Mouse (Mus musculus): ENCODE data around the gene Dclk2.

Dclk2 gene

DNA sequence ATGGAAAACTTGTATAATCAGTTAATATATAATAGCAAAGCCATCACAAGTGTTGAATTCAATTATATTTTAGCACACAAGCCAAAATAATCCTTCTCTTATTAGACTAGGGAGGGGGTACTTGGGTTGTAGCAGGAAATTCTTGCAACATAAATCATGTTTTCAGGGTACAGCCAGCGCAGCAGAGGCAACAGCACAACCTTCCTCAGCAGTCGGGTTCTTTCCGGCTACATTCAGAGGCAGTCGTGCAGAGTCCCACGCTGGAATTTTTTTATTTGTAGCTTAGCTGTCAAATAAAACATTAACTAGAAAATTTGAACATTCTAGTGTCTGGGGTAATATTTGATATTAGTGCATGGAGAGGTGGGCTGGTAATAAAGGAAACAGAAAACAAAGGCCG lies 166.5 kb downstream of the Dclk2 start:
- no peak for DNase-seq

DNA sequence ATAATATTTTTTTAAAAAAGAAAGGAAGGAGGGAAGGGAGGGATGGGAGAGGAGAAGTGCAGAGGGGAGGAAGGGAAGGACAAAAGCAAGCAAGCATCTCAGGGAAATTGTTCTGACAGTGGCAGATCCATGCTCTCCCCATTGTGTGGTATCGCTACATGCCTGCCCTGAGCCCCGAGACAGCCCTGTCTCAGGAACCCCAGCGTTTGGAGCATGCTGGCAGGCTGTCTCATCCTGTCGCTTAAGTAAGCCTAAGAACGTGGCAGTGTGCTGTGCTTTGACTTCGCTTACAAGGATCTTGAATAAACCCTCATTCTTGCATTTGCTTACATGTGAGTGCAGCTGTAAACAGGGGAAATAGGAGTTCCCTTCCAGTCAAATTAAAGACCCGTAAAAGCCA lies 170.0 kb downstream of the Dclk2 start:
- no peak for DNase-seq

DNA sequence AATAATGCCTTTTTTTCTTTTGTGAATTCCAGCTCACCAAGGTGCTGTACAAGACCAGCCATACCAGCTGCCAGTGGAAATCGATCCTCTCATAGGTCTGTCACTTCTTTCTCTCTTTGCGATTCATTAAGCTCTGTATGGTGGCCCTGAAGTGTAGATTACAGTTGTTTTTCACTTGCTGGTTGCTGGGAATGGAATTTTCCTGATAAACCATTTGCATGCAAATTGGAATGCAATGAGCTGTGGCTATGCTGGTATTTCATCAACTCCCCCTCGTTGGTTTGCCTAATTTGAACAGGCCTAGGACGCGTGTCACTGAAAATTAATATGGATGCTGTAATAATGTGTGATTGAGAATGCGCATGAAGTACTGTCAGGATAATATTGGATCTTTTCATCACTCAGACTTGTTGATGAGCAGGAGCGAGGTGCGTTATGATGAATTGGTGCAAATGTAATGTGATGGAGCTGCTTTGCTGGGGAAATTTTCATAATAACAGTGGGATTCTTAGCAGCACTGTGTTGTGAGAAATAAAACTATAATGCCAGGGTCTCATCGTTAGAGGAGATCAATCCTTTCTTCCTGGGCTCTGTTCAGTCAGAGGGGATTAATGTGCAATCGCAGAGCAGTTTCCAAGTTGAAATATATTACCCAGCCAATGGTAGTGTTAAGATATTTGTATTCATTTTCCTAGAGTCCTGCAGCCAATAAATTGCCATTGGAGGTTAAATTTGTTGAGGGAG lies 174.7 kb downstream of the Dclk2 start:
- DNase-seq = no peak

DNA sequence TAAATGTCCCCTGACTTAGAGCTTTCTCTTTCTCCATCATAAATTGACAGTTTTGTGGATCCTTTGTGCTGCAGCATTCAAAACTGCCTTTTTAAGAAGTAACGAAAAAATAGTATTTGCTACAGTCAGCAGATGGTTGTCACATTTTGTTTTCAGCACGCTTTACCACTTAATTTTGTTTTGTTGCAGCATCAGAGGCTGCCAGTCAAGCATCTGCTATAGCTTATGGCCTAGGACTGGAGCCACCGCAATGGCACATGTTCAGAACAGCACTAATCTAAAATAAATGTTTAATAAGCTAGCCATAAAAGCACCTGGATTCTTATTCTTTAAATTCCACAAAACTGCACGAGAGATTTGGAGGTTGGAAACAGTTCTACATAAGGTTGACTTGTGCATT lies 175.3 kb downstream of the Dclk2 start:
- no peak for DNase-seq

DNA sequence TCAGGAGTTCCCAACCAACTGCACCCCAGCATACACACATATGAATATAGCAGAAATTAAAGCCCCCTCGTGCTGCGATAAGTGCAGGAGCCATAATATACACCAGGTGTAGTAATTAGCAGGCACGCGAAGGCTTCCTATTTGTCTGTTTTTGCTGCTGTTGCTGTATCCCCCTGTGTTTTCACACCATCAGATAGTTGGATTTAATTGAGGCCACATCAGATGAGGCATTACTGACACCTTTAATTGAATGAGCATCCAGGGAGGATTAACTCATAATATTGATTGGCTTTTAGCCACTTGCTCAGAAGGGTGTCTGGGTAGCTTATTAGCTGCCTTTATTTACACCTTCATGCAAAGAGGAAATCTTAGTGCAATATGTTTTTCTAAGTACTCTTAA lies 180.9 kb downstream of the Dclk2 start:
- no peak for DNase-seq

DNA sequence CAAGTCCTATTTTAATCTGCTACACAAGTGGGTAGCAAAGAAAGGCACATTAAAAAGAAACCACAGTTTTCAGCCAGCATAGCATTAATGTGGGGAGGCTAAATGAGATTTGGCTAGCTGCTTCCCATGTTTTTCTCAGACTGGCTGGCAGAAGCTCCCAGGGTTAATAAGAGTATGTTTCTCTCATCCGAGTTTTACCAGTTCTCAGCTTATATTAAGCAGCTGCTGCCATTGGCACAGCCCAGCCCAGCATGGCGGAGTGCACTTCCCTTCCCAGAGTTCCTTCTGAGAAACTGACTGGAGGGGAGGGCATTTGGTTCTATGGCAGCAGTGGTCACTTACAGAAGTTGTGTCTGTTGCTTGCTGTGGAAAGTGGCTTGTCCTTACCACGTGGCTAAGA lies 181.8 kb downstream of the Dclk2 start:
- DNase-seq = no peak
